Mouse (Mus musculus): ENCODE results near the gene Adrb1. TPM values are rescaled to one million over a fixed set of nuclear protein-coding genes. Genes with fewer than 3 reads are reported as not detected.

Gene Adrb1
- total RNA-seq (2017): 0.12 TPM in 1 of 2 replicates, not detected in the other

DNA sequence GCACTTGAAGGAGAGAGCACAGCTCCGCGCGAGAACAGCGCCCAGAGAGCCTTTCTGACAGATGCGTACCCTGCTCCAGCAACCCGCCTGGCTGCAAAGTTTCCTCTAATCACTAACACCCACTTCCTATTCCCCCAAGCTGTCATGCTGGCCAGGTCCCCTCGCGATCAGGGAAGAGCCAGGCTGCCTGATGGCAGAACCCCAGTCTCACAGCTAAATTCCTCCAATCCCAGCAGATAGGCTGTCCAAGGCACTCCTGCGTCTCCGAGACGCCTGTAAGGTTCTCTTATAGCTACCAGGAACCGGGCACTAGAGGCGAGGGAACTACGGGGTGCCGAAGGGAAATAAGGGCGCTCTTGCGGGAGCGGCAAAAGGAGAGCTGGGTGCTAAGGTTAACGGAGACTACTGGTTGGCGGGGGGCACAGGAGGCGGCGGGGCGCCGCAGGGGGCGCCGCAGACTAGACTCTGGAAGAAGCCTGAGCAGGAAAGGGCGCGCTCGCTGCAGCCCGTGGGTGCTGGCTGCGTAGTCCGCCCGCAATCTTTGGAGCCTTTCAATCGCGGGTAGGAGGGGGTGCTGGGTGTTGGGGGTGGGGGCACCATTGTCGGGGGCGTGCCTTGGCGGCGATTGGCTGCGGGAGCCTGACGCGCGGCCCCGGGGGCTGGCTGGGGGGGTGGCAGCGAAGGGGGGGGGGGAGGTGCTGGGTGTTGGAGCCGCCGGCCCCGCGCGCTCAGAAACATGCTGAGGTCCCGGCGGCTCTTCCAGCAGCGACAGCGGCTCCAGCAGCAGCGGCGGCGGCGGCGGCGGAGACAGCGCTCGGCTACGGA lies at the start of gene Adrb1:
Gene Adrb1, plus strand, starts transcription at position 813 of the 825 bp plus-strand sequence.
- ATAC-seq (ENCODE audit: extremely low read depth, insufficient number of reproducible peaks, low FRiP score, poor library complexity, severe bottlenecking): no peak

DNA sequence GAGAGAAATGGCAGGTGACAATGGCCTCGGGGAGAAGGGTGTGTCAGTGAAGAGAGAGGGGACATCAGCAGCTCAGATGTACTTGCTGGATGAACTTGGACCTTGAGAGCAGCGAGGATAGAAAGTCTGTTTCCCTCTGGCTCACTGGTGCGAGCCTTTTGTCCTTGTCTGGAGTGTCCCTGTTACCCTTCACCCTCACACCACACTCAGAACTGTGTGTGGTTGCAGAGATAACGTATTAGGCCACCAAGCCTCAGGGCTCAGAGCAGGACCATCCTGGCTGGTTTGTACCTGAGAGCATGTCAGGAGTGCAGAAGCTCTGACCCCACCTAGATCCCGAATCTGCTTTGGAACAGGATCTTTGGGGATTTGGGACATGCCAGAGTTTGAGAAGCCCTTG lies 46.3 kb upstream of the Adrb1 start:
- no peak for ATAC-seq (ENCODE audit: extremely low read depth, insufficient number of reproducible peaks, low FRiP score, poor library complexity, severe bottlenecking)

DNA sequence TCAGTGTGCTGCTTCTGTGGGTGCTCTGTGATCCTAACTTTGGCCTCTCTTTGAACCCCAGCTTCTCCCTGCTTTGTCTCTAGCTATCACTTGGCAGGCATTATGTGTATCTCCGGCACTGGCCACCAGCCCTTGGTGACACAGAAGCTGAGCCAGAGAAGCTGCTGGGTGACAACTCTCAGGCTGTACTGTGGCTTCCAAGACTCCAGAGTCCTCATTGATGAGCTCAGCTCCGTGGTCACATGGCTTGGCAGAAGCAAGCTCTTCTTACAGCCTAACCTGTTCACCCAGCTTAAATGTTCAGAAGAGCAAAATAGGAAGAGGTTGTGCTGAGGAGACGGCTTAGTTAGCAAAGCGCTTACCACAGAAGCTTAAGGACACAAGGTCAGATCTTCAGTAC lies 45.5 kb upstream of the Adrb1 start:
- ATAC-seq (ENCODE audit: extremely low read depth, insufficient number of reproducible peaks, low FRiP score, poor library complexity, severe bottlenecking): no peak

DNA sequence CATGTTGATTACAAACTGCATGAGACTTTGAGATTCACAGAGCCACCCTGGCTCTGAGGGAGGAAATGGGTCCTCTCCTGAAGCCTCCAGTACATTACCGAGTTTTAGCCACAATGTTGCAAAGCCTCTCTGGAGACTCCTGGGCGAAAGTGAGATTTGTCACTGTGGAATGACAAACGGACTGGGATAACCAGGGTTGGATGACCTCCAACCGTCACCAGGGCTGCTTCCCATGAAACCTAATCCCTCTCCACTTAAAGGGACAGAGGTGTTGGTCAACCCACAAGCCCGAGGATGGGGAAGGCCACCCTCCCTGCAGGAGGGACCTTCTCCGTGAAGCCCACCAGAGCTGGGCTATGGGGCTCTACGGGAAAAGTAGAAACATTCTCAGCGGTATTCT lies 44.4 kb upstream of the Adrb1 start:
- no peak for ATAC-seq (ENCODE audit: extremely low read depth, insufficient number of reproducible peaks, low FRiP score, poor library complexity, severe bottlenecking)

DNA sequence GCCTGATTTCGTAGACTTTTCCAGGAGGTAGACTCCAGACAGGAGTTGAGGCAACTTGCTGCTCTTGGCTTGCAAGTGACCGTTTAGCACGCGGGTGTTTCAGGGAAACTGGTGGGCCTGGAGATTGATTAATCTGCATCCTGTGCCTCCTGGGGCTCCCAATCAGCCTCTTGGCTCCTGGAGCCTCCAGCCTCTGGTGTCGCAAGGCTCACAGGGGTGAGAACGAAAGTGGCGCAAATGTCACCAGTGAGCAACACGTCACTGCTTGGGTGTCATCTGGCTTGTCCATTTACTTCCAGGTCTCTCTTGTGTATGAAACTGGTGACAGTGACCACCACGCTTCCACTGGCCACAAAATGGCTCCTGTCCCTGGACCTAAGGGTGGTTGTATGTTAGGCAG lies 43.5 kb upstream of the Adrb1 start:
- no peak for ATAC-seq (ENCODE audit: extremely low read depth, insufficient number of reproducible peaks, low FRiP score, poor library complexity, severe bottlenecking)

DNA sequence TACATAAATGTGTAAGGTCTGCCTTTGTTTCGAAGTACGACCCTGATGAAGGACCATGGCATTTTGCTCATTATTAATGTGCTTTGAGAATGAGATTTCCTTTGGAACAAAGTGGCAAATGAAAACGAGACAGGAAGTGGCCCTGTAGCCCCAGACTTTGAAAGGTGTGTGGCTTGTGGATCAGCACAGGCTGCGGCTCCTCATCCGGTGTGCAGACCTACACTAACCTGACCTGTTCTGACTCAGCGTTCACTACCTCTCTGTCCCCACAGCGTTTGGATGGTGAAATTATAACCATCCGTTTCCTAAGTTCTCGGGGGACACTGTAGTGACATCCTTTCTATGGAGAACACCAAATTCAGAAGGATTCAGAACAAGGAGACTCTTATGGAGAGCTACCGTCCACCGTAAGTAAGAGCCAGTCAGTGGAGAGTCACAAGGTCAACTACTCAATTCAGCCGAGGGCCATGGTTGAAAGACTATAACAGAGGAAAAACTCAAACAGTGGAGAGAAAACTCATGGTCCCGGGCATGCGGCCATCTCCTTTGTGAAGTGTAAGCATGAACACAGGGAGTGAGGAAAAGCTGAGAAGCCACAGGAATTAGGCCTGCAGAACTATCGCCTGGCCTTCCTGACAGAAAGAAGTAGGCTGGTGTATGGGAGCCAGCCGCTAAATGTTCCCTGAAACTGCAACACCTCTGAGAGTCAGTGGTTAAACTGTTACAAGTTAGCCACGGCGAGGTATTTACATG lies 42.6 kb upstream of the Adrb1 start:
- ATAC-seq (ENCODE audit: extremely low read depth, insufficient number of reproducible peaks, low FRiP score, poor library complexity, severe bottlenecking): no peak

DNA sequence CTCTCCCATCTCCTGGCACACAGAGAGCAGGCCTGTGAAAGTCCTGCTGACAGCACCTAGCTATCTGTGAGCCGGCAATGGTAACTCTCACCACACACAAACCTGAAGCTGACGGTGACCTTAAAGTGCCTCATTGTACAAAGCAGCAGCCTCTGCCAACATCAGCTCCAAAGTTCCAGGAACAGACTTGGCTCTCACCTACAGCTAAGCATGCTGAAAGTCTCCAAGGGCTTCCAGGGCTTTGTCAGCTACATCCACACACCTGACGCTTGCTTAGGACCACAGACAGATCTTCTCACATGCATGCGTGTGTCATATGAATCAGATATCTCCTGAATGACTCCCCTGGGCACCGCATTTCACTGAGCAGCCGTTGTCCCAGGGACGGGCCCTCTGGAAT lies 42.0 kb upstream of the Adrb1 start:
- ATAC-seq (ENCODE audit: extremely low read depth, insufficient number of reproducible peaks, low FRiP score, poor library complexity, severe bottlenecking): no peak

DNA sequence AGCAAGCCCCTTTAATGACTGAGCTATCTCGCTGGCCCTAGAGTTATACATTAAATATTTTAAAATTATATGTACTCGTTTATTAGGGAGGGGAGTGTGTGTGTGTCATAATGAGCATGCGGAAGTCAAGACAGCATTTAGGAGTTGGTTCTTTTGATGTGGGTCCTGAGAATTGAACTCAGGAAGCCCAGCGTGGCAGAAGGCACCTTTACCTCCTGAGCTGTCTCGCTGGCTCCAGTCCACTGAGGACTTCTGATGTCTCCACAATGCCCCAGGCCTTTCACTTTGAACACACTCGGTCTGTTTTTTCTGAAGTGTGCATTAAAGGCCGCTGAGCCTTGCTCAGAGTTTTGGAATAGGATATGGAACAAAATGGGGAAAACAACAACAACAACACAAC lies 39.7 kb upstream of the Adrb1 start:
- ATAC-seq (ENCODE audit: extremely low read depth, insufficient number of reproducible peaks, low FRiP score, poor library complexity, severe bottlenecking): no peak

DNA sequence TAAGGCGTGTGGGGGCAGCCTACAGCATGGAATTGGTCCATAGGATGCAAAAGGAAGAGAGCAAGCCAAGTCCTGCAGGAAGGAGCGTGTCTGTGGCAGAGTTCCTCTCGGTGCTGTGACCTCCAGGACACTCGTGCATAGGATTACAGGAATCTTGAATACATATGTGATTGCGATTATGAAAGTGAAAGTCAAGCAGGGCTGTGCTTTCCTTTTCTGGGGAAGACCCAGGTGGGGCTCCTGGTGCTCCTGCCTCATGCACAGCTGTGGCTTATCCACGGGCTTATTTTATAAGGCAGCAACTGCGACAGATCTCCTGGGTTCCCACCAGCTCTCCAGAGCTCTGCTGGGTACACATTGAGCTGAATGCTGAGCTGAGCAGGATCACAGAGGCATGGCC lies 39.2 kb upstream of the Adrb1 start:
- no peak for ATAC-seq (ENCODE audit: extremely low read depth, insufficient number of reproducible peaks, low FRiP score, poor library complexity, severe bottlenecking)

DNA sequence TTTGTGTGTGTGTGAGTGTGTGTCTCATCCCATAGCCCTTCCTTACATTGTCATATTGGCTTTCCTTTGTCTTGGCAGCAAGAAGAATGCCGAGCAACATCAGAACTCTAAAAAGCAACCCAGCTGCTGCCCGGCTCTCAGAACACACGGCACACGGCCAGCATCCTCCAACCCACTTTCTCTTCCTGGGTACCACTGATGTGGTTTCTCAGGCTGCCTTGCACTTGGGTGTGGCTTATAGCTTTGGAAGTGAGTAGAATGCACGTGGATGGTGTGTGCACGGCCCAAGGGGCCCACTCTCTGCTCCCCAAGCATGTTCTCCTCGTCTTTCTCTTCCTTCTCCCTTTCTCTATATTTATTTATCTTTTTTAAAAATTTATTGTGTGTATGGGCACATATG lies 36.5 kb upstream of the Adrb1 start:
- ATAC-seq (ENCODE audit: extremely low read depth, insufficient number of reproducible peaks, low FRiP score, poor library complexity, severe bottlenecking): no peak

DNA sequence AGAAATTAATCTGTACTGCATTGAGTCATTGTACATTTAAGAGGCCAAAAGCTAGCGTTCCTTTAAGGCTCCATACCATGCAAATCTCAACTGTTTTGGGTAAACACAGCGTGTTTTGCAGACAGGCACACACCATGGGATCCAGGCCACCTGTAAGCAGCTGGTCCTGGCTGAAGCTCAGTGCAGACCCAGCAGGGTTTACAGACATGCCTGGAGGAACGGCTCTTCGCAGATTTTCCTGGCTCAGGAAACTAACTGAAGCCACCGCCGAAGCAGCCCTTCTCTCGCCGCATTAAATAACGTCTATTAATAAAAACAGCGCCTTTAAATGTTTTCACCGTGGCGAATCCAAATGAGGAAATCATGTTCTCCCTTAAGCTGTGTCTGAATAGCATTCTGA lies 35.8 kb upstream of the Adrb1 start:
- no peak for ATAC-seq (ENCODE audit: extremely low read depth, insufficient number of reproducible peaks, low FRiP score, poor library complexity, severe bottlenecking)

DNA sequence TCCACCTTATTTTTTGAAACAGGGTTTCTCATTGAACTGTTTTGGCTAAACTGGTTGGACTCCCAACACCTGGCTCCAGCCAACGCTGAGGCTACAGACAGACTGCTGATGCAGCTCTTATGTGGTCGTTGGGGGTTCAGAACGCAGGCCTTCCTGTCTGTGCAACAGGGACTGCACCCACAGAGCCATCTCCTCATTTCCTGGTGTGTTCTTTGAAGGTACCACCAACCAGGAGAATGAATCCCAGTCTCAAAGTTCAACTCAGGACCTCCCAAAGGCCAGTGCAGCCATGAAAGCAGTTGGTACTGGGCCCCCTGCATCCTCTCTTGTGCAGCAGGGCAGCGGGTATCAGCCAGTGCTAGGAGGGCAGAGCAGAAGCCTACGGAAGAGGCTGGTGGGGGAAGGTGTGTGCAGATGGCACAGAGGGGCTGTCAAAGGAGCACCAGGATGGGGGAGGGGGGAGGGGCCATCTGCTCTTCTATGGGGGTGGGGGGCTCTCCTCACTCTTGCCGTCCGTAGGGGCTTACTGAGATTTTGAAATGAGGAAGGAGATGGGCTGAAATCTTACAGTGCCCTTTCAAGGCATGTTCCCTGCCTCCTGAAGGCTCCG lies 34.9 kb upstream of the Adrb1 start:
- ATAC-seq (ENCODE audit: extremely low read depth, insufficient number of reproducible peaks, low FRiP score, poor library complexity, severe bottlenecking): no peak

DNA sequence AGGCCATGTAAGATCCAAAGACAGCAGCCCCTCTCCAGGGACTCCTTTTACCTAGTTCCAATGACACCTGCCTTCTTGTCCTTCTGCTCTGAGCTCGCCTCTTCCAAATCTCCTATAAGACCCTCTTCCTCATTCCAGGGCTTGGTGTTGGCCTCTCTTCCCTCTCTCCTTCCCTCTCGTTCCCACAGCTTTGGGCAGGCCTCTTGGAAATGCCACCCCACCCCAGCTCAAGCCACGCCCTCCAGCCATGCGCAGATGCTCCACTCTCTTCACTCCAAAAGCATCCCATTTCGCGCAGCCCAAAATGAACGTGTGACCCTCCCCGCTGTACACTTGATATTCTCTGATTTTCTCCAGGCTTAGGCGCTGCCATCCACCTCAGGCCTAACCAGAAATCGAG lies 34.3 kb upstream of the Adrb1 start:
- ATAC-seq (ENCODE audit: extremely low read depth, insufficient number of reproducible peaks, low FRiP score, poor library complexity, severe bottlenecking): no peak

DNA sequence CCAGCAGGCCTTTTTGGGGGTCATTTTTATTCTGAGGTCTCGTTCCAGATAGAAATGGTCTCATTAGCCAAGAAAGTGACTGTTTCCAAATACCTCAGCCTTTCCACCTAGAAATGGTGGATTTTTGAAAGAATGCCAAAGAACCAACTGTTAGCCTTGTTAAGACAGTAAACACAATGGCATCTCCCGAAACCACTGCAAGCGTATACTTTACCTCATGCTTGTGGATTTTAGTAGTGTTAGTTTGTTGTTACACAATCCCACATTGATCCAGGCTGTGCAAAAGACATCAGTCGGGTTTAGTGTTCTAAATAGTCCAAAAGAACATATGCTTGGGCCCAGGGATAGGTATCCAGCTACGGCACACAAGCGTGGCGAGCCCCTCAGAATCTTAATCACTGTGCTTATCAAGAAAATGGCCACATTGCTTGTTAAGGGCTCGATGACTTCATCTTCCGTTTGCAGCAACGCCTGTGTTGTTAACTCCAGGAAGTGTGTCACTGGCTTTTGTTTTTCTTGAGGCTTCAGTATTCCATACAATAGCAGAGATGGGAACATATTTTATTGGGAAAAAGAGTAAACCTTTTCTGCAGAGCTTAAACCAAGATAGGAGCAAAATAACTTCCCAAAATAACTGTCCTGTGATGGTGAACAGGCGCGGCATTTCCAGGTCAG lies 33.2 kb upstream of the Adrb1 start:
- no peak for ATAC-seq (ENCODE audit: extremely low read depth, insufficient number of reproducible peaks, low FRiP score, poor library complexity, severe bottlenecking)

DNA sequence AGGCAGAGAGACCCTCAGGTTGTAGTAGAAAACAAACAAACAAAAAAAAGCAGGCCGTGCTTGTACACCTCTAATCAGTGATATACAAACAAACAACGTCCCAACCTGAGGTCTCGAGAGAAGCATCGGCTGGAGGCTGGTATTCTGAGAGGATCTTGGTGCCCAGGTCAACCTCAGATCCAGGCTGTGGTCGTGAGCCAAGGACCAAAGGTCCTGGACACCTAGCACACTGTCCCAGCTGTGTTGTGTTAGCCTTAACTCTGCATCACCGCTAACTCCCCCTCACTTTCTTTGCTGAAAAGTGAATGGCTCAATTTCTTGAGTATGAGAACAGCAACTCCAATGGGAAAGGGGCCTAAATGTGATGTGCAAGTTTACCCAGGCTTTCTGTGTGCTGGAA lies 32.5 kb upstream of the Adrb1 start:
- no peak for ATAC-seq (ENCODE audit: extremely low read depth, insufficient number of reproducible peaks, low FRiP score, poor library complexity, severe bottlenecking)

DNA sequence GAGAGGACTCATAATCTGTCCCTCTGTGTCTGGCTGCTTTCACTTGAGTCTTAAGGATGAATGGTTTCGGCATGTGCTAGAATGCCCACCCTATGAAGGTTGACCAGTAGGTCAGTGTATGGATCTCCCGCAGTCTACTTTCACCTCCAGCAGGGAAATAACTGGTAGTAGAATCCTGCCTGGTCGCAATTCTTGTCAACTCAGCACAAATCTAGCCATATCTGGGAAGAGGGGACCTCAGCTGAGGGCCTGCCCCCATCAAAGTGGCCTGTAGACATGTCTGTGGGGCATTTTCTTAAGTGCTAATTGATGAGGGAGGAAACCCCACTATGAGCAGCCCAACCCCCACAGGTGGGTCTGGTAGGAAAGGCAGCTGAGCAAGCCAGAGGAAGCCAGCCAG lies 30.9 kb upstream of the Adrb1 start:
- no peak for ATAC-seq (ENCODE audit: extremely low read depth, insufficient number of reproducible peaks, low FRiP score, poor library complexity, severe bottlenecking)

DNA sequence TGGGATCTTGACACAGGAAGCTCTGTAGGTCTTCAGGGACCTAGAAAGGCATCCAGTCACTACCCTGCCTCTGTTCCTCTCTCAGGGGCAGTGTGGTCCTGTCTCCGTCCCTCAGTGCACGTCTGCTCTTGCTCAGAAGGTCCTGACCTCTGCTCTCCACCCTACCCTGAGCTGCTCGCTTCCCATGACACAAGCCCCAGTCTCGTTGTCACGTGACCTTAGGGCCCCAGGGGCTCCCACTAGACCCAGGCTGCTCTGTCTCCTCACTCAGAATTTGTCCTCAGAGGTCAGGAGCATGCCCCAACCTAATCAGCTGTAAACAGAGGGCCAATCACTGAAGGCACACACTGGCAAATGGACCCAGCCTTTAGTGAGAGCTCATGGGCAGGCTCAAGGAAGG lies 29.5 kb upstream of the Adrb1 start:
- ATAC-seq (ENCODE audit: extremely low read depth, insufficient number of reproducible peaks, low FRiP score, poor library complexity, severe bottlenecking): no peak

DNA sequence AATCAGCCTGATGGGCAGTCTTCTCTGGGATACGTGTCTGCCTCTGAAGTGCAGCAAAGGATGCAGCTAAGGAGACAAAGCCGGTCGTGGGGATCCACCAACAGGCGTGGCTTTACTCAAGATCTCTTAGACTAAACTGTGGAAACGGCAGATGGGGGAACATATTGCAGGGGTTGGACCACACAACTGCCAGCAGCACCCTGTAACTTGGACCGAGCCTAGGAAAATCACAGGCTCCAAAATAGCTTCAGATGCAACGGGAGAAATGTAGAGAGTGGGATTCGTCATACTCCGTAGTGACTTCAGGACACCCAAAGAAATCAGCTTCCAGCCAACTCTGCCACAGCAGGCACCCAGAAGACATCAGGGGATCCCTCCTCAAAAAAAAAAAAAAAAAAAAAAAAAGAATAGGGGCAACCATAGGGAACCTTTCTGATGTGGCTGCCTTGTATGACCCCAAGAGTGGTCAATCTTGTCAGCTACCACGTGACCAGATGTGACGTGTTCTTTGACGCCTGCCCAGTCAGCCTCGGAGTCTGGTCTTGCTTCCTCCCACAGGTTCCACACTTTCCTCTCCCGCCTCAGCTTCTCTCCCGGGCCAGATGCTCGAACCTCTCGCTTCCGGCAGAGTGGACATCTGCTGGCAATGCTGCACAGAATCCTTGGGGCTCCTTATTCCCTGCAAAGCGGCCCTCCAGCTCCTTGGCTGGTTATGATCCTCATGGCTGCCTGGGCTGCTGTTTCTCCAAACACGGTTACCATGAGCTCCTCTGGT lies 24.4 kb upstream of the Adrb1 start:
- ATAC-seq (ENCODE audit: extremely low read depth, insufficient number of reproducible peaks, low FRiP score, poor library complexity, severe bottlenecking): no peak

DNA sequence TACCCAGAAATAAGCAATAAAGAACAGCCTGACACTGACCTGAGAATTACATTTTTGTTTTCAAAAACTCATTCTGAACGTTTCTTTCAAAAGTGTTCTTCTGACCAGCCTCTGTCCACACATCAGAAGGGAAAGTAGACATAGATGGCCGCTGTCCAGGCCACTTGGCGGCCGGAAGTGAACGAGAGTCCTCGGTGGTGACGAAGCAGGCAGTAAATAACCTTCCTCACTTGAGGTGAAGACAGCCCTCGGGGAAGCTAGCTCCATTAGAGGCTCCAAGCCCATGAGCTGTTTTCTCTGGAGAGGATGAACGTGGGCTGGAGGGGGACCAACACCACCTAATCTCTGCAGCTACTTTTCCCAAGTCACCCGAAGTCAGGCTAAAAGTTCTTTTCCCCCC lies 21.2 kb upstream of the Adrb1 start:
- ATAC-seq (ENCODE audit: extremely low read depth, insufficient number of reproducible peaks, low FRiP score, poor library complexity, severe bottlenecking): no peak

Data from neutrophil, adult 5-6 weeks (primary cell).